Mouse (Mus musculus): ENCODE data around the gene Fut4. TPM values are rescaled to one million over a fixed set of nuclear protein-coding genes. Genes with fewer than 3 reads are reported as not detected.

Fut4 gene
- 3.8 and 3.9 TPM in 2 replicates for polyA plus RNA-seq (2015; fragmentation: Nextera tagmentation; extraction: Ambion mirVana)

GRCm38 (mm10) chr9:14752001-14752522, at the start of gene Fut4:
Fut4 (minus strand) TSS chr9:14752393.
- peaks cover 9% of the 10 kb centered on the region; the same call in 1 of the 2 replicates for H3K27me3 ChIP-seq
- peak within 1 kb of the TSS; percentile 74 for H3K9ac ChIP-seq
- under 1% methylated on average over 24 of the region's 28 CpGs for WGBS
- H3K4me3 ChIP-seq: peak within 1 kb of the TSS; percentile 58
- H3K9me3 ChIP-seq: no peaks in the 10 kb centered on the region
- H3K36me3 ChIP-seq: no peaks in the 10 kb centered on the region
- no peak within 1 kb of the TSS for H3K27ac ChIP-seq
- peak within 1 kb of the TSS; percentile 93 for H3K4me2 ChIP-seq (replicated peaks)
- H3K4me1 ChIP-seq: peaks cover 23% of the 10 kb centered on the region
- peak; percentile 77 for ATAC-seq (ENCODE audit: low FRiP score, low read depth)

- no peaks in the 10 kb centered on the region for H3K4me1 ChIP-seq
- no peak overlapping the region for H3K4me2 ChIP-seq (replicated peaks)
- H3K9ac ChIP-seq: no peak overlapping the region
- H3K27ac ChIP-seq: no peak overlapping the region
- no peak overlapping the region for H3K4me3 ChIP-seq
- no peak for ATAC-seq (ENCODE audit: low FRiP score, low read depth)
- no peaks in the 10 kb centered on the region for H3K9me3 ChIP-seq
- no peaks in the 10 kb centered on the region for H3K27me3 ChIP-seq
- peaks cover 40% of the 10 kb centered on the region for H3K36me3 ChIP-seq
- 91% methylated on average over 6 of the region's 6 CpGs for WGBS
Measured at GRCm38 (mm10) chr9:14787356-14787755, 35.2 kb upstream of the Fut4 start.

GRCm38 (mm10) chr9:14784039-14785002, 32.1 kb upstream of the Fut4 start, which contains the start of the genes Mre11a and Ankrd49:
Mre11a (plus strand) TSS chr9:14784654.
Ankrd49 (minus strand) TSS chr9:14784856.
- Histone ChIP-seq H3K36me3 (peaks cover 40% of the 10 kb centered on the region), H3K4me2 (replicated peaks) (peak within 1 kb of the TSS; percentile 86), H3K4me1 (no peaks in the 10 kb centered on the region), H3K27ac (peak within 1 kb of the TSS; percentile 98), H3K4me3 (peak within 1 kb of the TSS; percentile 74), H3K27me3 (no peaks in the 10 kb centered on the region), H3K9ac (peak within 1 kb of the TSS; percentile 88), H3K9me3 (no peaks in the 10 kb centered on the region)
- under 1% methylated on average over 62 of the region's 62 CpGs for WGBS
- peak; percentile 98 for ATAC-seq (ENCODE audit: low FRiP score, low read depth)

GRCm38 (mm10) chr9:14778341-14778740, 26.1 kb upstream of the Fut4 start:
- no peaks in the 10 kb centered on the region for H3K9me3 ChIP-seq
- no peak for ATAC-seq (ENCODE audit: low FRiP score, low read depth)
- WGBS: 31% methylated on average over 13 of the region's 13 CpGs

GRCm38 (mm10) chr9:14773813-14774212, 21.6 kb upstream of the Fut4 start:
- Histone ChIP-seq H3K27me3 (peaks cover 8% of the 10 kb centered on the region; the same call in 1 of the 2 replicates), H3K4me3 (no peak overlapping the region), H3K4me2 (replicated peaks) (no peak overlapping the region), H3K36me3 (no peaks in the 10 kb centered on the region), H3K27ac (no peak overlapping the region), H3K9me3 (no peaks in the 10 kb centered on the region), H3K4me1 (peaks cover 24% of the 10 kb centered on the region), H3K9ac (no peak overlapping the region)
- no peak for ATAC-seq (ENCODE audit: low FRiP score, low read depth)
- 42% methylated on average over 2 of the region's 2 CpGs for WGBS

More at GRCm38 (mm10) chr9:14778341-14778740, 26.1 kb upstream of the Fut4 start:
- no peaks in the 10 kb centered on the region for H3K4me1 ChIP-seq
- H3K36me3 ChIP-seq: peaks cover 21% of the 10 kb centered on the region
- no peak overlapping the region for H3K4me3 ChIP-seq
- no peaks in the 10 kb centered on the region for H3K27me3 ChIP-seq
- H3K9ac ChIP-seq: no peak overlapping the region
- no peak overlapping the region for H3K4me2 ChIP-seq (replicated peaks)
- no peak overlapping the region for H3K27ac ChIP-seq

- H3K36me3 ChIP-seq: no peaks in the 10 kb centered on the region
- H3K4me1 ChIP-seq: peaks cover 24% of the 10 kb centered on the region
- peaks cover 8% of the 10 kb centered on the region; the same call in 1 of the 2 replicates for H3K27me3 ChIP-seq
- WGBS: 86% methylated on average over 2 of the region's 2 CpGs
- no peak overlapping the region for H3K4me3 ChIP-seq
- no peak overlapping the region for H3K27ac ChIP-seq
- H3K9me3 ChIP-seq: no peaks in the 10 kb centered on the region
- H3K4me2 ChIP-seq (replicated peaks): no peak overlapping the region
- no peak overlapping the region for H3K9ac ChIP-seq
- no peak for ATAC-seq (ENCODE audit: low FRiP score, low read depth)
Measured at GRCm38 (mm10) chr9:14772074-14772473, 19.9 kb upstream of the Fut4 start.

GRCm38 (mm10) chr9:14770803-14771471, 18.7 kb upstream of the Fut4 start, which contains the start of gene 1700012B09Rik:
1700012B09Rik (minus strand) TSS chr9:14771030.
- 17% methylated on average over 23 of the region's 23 CpGs for WGBS
- peaks cover 24% of the 10 kb centered on the region for H3K4me1 ChIP-seq
- no peaks in the 10 kb centered on the region for H3K36me3 ChIP-seq
- no peaks in the 10 kb centered on the region for H3K9me3 ChIP-seq
- peak within 1 kb of the TSS; percentile 44 for H3K4me2 ChIP-seq (replicated peaks)
- no peak within 1 kb of the TSS for H3K4me3 ChIP-seq
- ATAC-seq (ENCODE audit: low FRiP score, low read depth): peak; percentile 40; the same call in 1 of the 2 replicates
- peak within 1 kb of the TSS; percentile 48; the same call in 1 of the 2 replicates for H3K9ac ChIP-seq
- no peak within 1 kb of the TSS; the same call in 1 of the 2 replicates for H3K27ac ChIP-seq
- H3K27me3 ChIP-seq: peaks cover 8% of the 10 kb centered on the region; the same call in 1 of the 2 replicates

GRCm38 (mm10) chr9:14769811-14770210, 17.6 kb upstream of the Fut4 start:
- Histone ChIP-seq H3K27me3 (peaks cover 8% of the 10 kb centered on the region; the same call in 1 of the 2 replicates), H3K4me1 (peaks cover 24% of the 10 kb centered on the region), H3K4me2 (replicated peaks) (0 out of 2 replicates have a peak overlapping the region, but pooled peaks have one; percentile 19), H3K9me3 (no peaks in the 10 kb centered on the region), H3K27ac (no peak overlapping the region; the same call in 1 of the 2 replicates), H3K9ac (no peak overlapping the region), H3K36me3 (no peaks in the 10 kb centered on the region), H3K4me3 (no peak overlapping the region)
- WGBS: 36% methylated on average over 6 of the region's 6 CpGs
- ATAC-seq (ENCODE audit: low FRiP score, low read depth): no peak

GRCm38 (mm10) chr9:14764765-14765164, 12.6 kb upstream of the Fut4 start:
- no peaks in the 10 kb centered on the region for H3K9me3 ChIP-seq
- no peak overlapping the region for H3K27ac ChIP-seq
- 0 out of 2 replicates have a peak, but pooled peaks have one; percentile 40 for ATAC-seq (ENCODE audit: low FRiP score, low read depth)
- 27% methylated on average over 7 of the region's 7 CpGs for WGBS
- H3K4me2 ChIP-seq (replicated peaks): no peak overlapping the region
- no peaks in the 10 kb centered on the region for H3K36me3 ChIP-seq
- no peak overlapping the region for H3K9ac ChIP-seq
- no peaks in the 10 kb centered on the region; the same call in 1 of the 2 replicates for H3K27me3 ChIP-seq
- H3K4me3 ChIP-seq: no peak overlapping the region
- peaks cover 10% of the 10 kb centered on the region for H3K4me1 ChIP-seq

GRCm38 (mm10) chr9:14759261-14759660, 7.1 kb upstream of the Fut4 start:
- no peak overlapping the region for H3K4me3 ChIP-seq
- H3K27ac ChIP-seq: no peak overlapping the region
- no peak overlapping the region for H3K9ac ChIP-seq
- H3K36me3 ChIP-seq: no peaks in the 10 kb centered on the region
- H3K4me2 ChIP-seq (replicated peaks): no peak overlapping the region
- no peaks in the 10 kb centered on the region for H3K4me1 ChIP-seq
- H3K27me3 ChIP-seq: no peaks in the 10 kb centered on the region
- no peak for ATAC-seq (ENCODE audit: low FRiP score, low read depth)
- H3K9me3 ChIP-seq: no peaks in the 10 kb centered on the region

GRCm38 (mm10) chr9:14758590-14758989, 6.4 kb upstream of the Fut4 start:
- Histone ChIP-seq H3K9me3 (no peaks in the 10 kb centered on the region), H3K27ac (no peak overlapping the region), H3K4me3 (no peak overlapping the region), H3K4me2 (replicated peaks) (no peak overlapping the region), H3K27me3 (no peaks in the 10 kb centered on the region), H3K4me1 (no peaks in the 10 kb centered on the region), H3K36me3 (no peaks in the 10 kb centered on the region), H3K9ac (no peak overlapping the region)
- WGBS: 66% methylated on average over 7 of the region's 7 CpGs
- ATAC-seq (ENCODE audit: low FRiP score, low read depth): no peak
